Mouse (Mus musculus) midbrain, embryonic 10.5 days (tissue): ENCODE measurements around the gene Cd200. TPM values are rescaled to one million over a fixed set of nuclear protein-coding genes. Genes with fewer than 3 reads are reported as not detected.
"Not testable (repeated sequence)": the region's sequence is repeated elsewhere in the genome, so short reads cannot be mapped to it uniquely, and the experiment has no call there.

ENCODE experiments used
- DNase-seq: peaks from one replicate; pipeline ENCODE4 v3.0.0-alpha.2; 2017; ENCODE audit warnings: low spot score
- H3K27ac ChIP-seq: fragments of 300-500 bp; sonication (generic); replicated peaks from 2 replicates; pipeline ENCODE4 v1.5.1; 2016; ENCODE audit warnings: mild to moderate bottlenecking
- H3K27me3 ChIP-seq: fragments of 300-500 bp; sonication (generic); 2 replicates; pipeline ENCODE4 v1.6.1; 2016; ENCODE audit warnings: low read depth, mild to moderate bottlenecking; ENCODE audit not compliant: poor library complexity, severe bottlenecking
- H3K36me3 ChIP-seq: fragments of 300-500 bp; sonication (generic); 2 replicates; pipeline ENCODE4 v1.6.1; 2016; ENCODE audit warnings: mild to moderate bottlenecking, moderate library complexity
- H3K4me1 ChIP-seq: fragments of 300-500 bp; sonication (generic); 2 replicates; pipeline ENCODE4 v1.6.1; 2016
- H3K4me3 ChIP-seq: fragments of 300-500 bp; sonication (generic); 2 replicates; pipeline ENCODE4 v1.5.1; 2016; ENCODE audit warnings: mild to moderate bottlenecking, moderate library complexity
- H3K9me3 ChIP-seq: fragments of 300-500 bp; sonication (generic); replicated peaks from 2 replicates; pipeline ENCODE4 v1.6.1; 2016; ENCODE audit warnings: mild to moderate bottlenecking
- WGBS: fragments of 180-500 bp; shearing (Covaris S2); methylation state at CpG from one replicate; pipeline ENCODE4 v1.1.7; 2016; 5-methylcytosine and 5-hydroxymethylcytosine counted together
- polyA plus RNA-seq: library from polyadenylated mRNA; unstranded; fragments of >200 nt; fragmentation: Nextera tagmentation; extraction: Ambion mirVana; gene quantifications from 2 replicates; pipeline ENCODE4 v1.2.1, GENCODE M21; 2016

Gene Cd200
- polyA plus RNA-seq, result 16.5 and 30.8 TPM in 2 replicates

DNA sequence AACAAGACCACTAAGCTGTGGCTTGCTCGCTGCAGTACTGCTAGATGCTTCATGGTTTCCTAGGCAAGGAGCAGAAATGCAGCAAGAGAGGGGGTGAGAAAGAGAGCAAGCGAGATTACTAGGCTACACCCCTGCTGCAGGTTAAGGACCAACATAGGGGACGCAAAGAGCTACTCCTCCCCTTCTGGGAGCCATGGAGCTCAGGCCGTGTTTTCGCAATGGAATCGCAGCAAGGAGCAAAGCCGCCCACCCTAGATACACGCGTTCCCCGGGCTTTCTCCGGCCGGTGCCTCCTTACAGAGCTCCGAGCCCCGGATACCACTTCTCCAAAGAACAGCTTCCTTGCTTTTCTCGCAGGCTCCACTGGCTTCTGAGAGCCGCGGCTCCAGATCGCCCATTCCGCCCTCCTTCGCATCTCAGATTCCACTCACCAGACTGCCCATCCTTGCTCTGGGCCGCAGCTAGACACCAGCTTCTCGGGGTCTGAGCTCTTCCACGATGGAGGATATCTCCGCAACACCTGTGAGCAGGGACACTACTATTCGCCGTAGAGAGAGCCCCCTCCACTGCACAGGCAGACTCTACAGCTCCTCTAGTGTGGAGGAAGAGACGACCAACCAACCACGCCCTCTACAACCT is at the start of gene Cd200:
TSS of gene Cd200 (minus strand) at position 629 of the 639 bp plus-strand sequence.
- Histone ChIP-seq H3K9me3 (no peaks in the 10 kb centered on the region), H3K4me1 (peaks cover 11% of the 10 kb centered on the region), H3K4me3 (peak within 1 kb of the TSS; percentile 66), H3K27me3 (0 out of 2 replicates have a peak, but pooled peaks cover 6% of the 10 kb centered on the region), H3K27ac (peak within 1 kb of the TSS; percentile 83), H3K36me3 (no peaks in the 10 kb centered on the region)
- WGBS, result under 1% methylated on average over 28 of the region's 28 CpGs
- peak; percentile 62 for DNase-seq

DNA sequence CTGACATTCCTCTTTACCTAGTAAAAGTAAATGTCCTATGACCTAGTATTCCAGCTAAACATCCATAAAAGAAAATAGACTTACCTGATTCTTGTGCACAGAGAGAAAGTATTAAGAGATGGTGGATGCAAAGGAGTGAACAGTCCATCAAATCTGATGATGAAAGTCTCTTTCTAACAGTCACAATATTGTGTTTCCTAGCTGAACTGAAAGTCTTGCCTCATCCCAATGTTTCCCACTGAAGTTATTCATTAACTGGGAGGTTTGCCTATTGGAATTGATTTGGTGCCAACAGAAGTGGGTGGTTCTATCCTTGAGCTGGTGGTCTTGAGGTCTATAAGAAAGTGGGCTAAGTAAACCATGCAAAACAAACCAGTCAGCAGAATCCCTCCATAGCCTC is 45.9 kb upstream of the Cd200 start:
- H3K27me3 ChIP-seq, result no peaks in the 10 kb centered on the region
- no peak overlapping the region for H3K27ac ChIP-seq
- H3K4me1 ChIP-seq, result no peaks in the 10 kb centered on the region
- H3K4me3 ChIP-seq, result no peak overlapping the region
- no peak for DNase-seq
- H3K9me3 ChIP-seq, result no peaks in the 10 kb centered on the region
- no peaks in the 10 kb centered on the region for H3K36me3 ChIP-seq

DNA sequence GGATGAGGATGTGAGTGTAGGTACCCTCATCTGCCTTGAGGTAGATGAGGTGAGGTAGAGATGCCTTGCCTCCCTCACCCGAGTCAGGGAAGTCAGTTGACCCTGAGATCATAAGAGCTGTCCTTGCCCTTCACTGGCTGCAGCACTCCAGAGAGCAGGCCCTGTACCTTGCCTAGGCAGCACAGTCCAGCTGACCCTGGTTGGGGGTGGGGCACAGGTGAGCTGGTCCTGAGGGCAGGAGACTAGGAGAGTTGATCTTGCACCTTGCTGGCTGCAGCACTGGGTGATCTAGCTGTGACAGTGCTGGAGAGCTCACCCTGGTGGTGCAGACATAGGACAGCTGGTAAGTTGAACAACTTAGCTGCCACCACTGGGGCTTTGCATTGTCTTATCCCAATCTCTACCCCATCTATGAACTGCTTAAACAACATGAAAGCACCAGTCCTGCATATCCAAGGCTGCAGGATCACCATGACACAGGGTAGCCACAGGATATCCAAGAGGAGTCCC is 28.4 kb upstream of the Cd200 start:
- Histone ChIP-seq H3K9me3 (no peaks in the 10 kb centered on the region), H3K27ac (no peak overlapping the region), H3K4me3 (no peak overlapping the region), H3K4me1 (no peaks in the 10 kb centered on the region), H3K27me3 (no peaks in the 10 kb centered on the region), H3K36me3 (no peaks in the 10 kb centered on the region)
- no peak for DNase-seq
- WGBS, result 85% methylated on average over 1 of the region's 1 CpGs

DNA sequence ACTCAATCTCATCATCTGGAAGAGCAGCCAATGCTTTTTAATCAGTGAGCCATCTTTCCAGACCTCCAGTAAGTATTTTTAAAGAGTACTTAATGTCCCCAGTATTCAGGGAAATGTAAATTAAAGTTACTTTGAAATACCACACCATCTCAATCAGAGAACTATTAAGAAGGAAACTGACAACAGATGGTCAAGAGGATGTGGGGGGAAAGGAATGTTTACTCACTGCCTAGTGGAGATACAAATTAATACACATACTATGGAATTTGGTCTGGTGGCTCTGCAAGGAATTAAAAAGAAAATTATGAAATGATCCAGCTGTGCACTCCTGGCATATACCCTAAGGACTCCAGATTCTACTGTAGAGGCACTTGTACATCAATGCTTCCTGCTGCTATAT is 26.7 kb upstream of the Cd200 start:
- Histone ChIP-seq H3K27me3 (no peaks in the 10 kb centered on the region), H3K4me3 (no peak overlapping the region), H3K27ac (no peak overlapping the region), H3K4me1 (no peaks in the 10 kb centered on the region), H3K9me3 (no peaks in the 10 kb centered on the region), H3K36me3 (no peaks in the 10 kb centered on the region)
- DNase-seq, result no peak

DNA sequence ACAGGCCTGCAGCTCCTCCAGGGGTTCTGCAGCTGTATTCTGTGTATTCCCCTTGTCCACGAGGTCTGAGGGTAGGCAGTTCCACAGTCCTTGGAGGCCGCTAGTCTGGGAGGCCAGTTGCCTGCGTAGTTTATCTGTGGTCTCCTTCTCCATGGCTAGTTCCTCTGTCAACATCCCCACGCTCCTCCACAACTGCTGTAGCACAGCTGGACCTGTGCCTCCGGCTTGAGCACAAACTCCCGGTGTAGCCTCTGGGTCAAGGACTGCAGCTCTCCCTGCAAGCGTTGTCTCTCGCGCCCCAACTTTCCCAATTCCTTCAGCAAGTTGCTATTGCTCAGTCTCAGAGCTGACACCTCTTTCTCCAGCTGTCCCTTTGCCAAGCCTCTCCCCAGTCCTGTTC is 18.8 kb upstream of the Cd200 start:
- DNase-seq, result no peak
- 91% methylated on average over 9 of the region's 9 CpGs for WGBS
- H3K27ac ChIP-seq, result no peak overlapping the region

DNA sequence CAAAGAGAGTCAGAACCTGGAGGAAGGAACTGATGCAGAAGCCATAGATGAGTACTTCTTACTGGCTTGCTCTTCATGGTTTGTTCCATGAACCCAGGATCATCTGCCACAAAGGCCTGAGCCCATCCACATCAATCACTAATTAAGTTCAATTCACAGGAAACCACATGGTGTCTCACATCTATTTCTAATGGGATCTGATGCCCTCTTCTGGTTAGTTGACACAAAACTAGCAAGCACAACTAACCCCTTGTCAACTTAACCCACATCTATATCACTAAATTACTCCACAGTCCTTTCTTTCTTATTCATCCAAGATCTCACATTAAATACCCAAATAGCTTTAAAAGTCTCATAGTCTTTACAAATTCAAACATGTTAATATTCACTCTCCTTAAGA is 4.6 kb upstream of the Cd200 start:
- DNase-seq, result no peak
- no peak overlapping the region for H3K27ac ChIP-seq

More for the DNA sequence above, 18.8 kb upstream of the Cd200 start:
- H3K4me3 ChIP-seq, result no peak overlapping the region
- H3K27me3 ChIP-seq, result no peaks in the 10 kb centered on the region
- H3K36me3 ChIP-seq, result no peaks in the 10 kb centered on the region
- H3K4me1 ChIP-seq, result no peaks in the 10 kb centered on the region
- H3K9me3 ChIP-seq, result no peaks in the 10 kb centered on the region

DNA sequence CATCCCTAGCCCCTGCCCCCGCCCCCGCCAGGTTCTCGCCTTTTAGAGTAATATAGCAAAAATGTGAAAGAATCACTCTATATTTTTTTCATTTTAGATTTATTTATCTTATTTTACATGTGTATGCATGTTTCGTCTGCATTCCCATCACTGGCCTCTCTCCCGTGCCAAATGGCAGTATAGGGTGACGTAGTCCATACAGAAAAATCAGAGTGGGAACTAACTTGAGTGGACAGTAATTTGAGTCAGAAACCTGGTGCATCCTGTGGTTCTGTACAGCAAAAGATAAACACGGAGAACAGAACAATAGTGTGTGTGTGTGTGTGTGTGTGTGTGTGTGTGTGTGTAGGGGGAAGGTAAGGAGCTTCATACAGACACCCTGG is 202 bp upstream of the Cd200 start:
- DNase-seq, H3K27me3 ChIP-seq, H3K9me3 ChIP-seq, H3K36me3 ChIP-seq: not testable (repeated sequence)
- peaks cover 11% of the 10 kb centered on the region for H3K4me1 ChIP-seq
- peak overlapping the region; percentile 66 for H3K4me3 ChIP-seq
- H3K27ac ChIP-seq, result peak overlapping the region; percentile 83
- 47% methylated on average over 7 of the region's 7 CpGs for WGBS

More for the DNA sequence above, 4.6 kb upstream of the Cd200 start:
- Histone ChIP-seq H3K36me3 (no peaks in the 10 kb centered on the region), H3K4me1 (peaks cover 2% of the 10 kb centered on the region; the same call in 1 of the 2 replicates), H3K27me3 (0 out of 2 replicates have a peak, but pooled peaks cover 6% of the 10 kb centered on the region), H3K9me3 (no peaks in the 10 kb centered on the region), H3K4me3 (no peak overlapping the region)

DNA sequence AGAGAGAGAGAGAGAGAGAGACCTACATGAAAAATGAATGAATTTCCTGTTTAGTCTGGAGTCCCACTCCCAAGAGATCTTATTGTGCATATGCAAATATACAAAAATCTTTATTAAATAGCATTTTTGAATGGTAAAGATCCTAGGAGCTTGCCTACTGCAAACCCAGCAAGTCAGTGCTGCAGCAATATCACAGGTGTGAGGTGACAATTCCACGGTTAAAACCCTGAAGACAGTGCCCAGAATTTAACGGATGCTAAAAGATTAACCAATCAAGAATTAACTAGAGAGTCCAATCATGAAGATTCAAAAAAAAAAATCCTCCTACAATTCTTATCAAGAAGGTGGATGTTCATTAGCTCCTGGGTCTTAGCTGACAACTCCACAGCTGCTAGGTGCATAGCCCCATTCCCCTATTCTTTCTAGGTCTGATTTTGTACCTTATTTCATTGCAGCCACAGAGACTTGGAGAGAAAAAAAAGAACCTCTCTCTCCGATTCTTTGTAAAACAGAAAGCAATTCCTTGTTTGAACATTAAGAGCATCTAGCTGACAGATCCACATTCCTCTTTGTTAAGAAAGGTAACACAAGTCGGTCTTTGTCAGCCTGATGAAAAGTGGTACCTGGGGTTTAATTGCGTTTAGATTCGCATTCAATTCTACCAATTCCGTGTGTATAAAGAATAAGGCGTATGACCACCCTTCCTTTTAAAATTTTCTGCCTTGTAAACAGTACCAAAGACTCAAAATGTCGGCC is 1.0 kb downstream of the Cd200 start:
- 0 out of 2 replicates have a peak, but pooled peaks cover 6% of the 10 kb centered on the region for H3K27me3 ChIP-seq
- peak overlapping the region; percentile 83 for H3K27ac ChIP-seq
- no peaks in the 10 kb centered on the region for H3K36me3 ChIP-seq
- H3K9me3 ChIP-seq, result no peaks in the 10 kb centered on the region
- DNase-seq, result no peak
- H3K4me1 ChIP-seq, result peaks cover 11% of the 10 kb centered on the region
- peak overlapping the region; percentile 66 for H3K4me3 ChIP-seq
- 41% methylated on average over 9 of the region's 9 CpGs for WGBS

DNA sequence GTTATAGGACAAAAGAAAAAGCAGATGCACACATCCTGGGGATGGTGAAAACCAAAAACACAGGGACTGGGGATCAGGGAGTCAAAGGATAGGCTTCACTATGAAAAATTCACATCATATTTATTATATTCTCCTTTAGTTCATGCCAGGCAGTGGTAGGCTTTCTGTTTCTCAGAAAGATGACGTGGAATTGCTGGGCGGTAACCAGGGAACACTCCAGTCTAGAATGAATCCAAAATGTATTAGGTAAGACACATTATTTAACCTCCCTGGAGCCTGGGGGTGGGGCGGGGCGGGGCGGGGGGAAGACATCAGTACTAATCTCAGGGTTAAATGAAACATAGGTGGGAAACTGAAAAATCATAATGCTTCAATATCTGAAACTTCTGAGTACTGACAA is 1.8 kb downstream of the Cd200 start:
- Histone ChIP-seq H3K27ac (no peak overlapping the region), H3K27me3 (0 out of 2 replicates have a peak, but pooled peaks cover 6% of the 10 kb centered on the region), H3K36me3 (no peaks in the 10 kb centered on the region), H3K9me3 (no peaks in the 10 kb centered on the region), H3K4me3 (peak overlapping the region; percentile 66; the same call in 1 of the 2 replicates), H3K4me1 (peaks cover 11% of the 10 kb centered on the region)
- DNase-seq, result no peak
- 89% methylated on average over 5 of the region's 5 CpGs for WGBS

DNA sequence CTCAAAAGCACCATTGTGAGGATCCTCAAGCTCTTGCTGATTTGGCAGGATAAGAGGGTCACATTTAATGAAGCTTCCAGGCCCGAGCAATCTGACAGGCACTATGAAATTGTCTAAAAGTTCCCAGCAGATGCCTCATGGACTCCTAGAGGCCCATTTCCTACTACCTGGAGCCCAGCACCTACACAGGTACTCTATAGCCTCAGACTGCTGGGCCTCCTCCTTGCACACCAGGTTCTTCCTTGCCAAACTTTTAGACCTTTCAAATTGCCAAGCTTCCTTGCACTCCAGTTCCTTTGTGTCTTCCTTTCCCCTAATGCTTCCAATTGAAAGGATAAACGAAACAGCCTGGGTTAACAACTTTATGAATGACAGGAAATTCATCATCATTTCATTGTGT is 5.9 kb downstream of the Cd200 start:
- 82% methylated on average over 2 of the region's 2 CpGs for WGBS
- no peaks in the 10 kb centered on the region for H3K9me3 ChIP-seq
- DNase-seq, result no peak
- H3K27me3 ChIP-seq, result no peaks in the 10 kb centered on the region
- H3K27ac ChIP-seq, result no peak overlapping the region
- H3K36me3 ChIP-seq, result no peaks in the 10 kb centered on the region
- H3K4me1 ChIP-seq, result peaks cover 5% of the 10 kb centered on the region
- H3K4me3 ChIP-seq, result no peak overlapping the region

DNA sequence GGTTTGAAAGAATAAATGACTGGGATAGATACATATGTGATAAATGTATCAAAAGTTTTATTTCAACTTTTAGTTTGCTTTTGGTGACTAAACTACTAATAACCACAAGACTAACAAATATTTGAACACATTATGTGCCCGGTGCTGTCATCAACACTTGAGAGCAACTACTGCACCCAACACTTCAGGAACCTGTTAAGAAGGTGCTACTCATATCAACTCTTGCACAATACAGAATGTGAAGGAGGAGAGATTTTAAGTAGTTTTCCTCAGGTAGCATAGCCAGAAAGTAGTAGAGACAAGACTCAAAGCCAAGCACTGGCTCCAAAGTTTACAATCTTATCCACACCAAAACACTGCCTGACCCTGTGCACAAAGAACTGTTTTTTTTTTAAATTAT is 6.8 kb downstream of the Cd200 start:
- no peak overlapping the region for H3K4me3 ChIP-seq
- H3K27me3 ChIP-seq, result no peaks in the 10 kb centered on the region
- no peaks in the 10 kb centered on the region for H3K9me3 ChIP-seq
- no peaks in the 10 kb centered on the region for H3K36me3 ChIP-seq
- H3K4me1 ChIP-seq, result no peaks in the 10 kb centered on the region
- H3K27ac ChIP-seq, result no peak overlapping the region
- DNase-seq, result no peak
- 93% methylated on average over 1 of the region's 1 CpGs for WGBS

DNA sequence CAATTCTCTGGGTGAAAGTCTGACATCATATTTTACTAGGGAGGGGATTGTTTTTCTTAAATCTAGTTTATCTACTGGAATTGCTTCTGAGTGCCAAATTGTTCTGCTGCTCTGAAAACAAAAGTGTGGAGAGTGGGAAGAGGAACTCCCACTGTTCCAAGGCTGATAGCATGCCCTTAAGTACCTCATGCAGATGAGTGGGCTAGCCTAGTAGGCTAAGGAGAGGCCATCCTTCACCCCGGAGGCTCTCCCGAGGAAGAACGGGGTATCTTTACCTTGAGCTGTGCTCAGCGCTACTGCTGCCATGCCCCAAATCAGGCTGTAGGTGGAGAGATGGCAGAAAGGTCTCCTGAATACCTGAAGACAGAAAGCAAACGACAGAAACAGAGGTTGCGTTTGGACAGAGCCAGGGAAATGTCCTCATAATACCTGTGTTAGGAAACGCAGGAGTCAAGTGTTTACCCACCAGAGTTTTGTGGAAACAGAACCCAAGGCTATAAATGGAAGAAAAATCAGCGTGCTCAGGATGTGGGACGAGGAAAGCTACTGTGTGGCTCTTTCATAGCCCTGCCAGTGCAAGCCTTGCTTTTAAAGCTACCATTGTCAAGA is 8.8 kb downstream of the Cd200 start:
- 75% methylated on average over 9 of the region's 9 CpGs for WGBS

DNA sequence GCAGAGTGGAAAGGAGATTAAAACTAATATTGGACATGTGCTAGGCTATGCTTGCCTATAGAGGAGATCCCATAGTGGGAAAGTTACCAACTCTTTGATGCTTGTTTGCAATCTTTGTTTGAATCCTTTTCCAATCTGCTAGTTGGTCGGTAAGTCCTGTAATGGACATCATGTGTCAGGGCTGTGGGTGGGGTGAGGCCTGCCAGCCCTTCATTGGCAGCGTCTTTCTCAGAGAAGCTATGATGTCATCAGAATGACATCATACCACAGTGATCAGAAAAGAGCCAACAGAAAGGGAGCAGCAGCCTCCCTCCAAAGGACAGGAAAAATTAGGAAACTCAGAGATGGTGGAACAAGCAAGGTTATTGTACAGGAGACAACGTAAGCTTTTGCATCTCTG is 9.4 kb downstream of the Cd200 start:
- DNase-seq, result no peak
- H3K27ac ChIP-seq, result no peak overlapping the region
- 95% methylated on average over 3 of the region's 3 CpGs for WGBS

More for the DNA sequence above, 8.8 kb downstream of the Cd200 start:
- Histone ChIP-seq H3K4me1 (no peaks in the 10 kb centered on the region), H3K36me3 (no peaks in the 10 kb centered on the region), H3K27me3 (no peaks in the 10 kb centered on the region), H3K4me3 (no peak overlapping the region), H3K27ac (no peak overlapping the region), H3K9me3 (no peaks in the 10 kb centered on the region)
- no peak for DNase-seq

More for the DNA sequence above, 9.4 kb downstream of the Cd200 start:
- Histone ChIP-seq H3K4me1 (no peaks in the 10 kb centered on the region), H3K27me3 (no peaks in the 10 kb centered on the region), H3K4me3 (no peak overlapping the region), H3K36me3 (peaks cover 4% of the 10 kb centered on the region; the same call in 1 of the 2 replicates), H3K9me3 (no peaks in the 10 kb centered on the region)
